Mouse (Mus musculus) thymus, postnatal 4 days (tissue): ENCODE results near the gene Esp6.
"Not testable (repeated sequence)": the region's sequence is repeated elsewhere in the genome, so short reads cannot be mapped to it uniquely, and the experiment has no call there.

Source experiments
- DNase-seq: peaks from one replicate; pipeline ENCODE4 v3.0.0; 2021

Esp6 gene

GRCm38 (mm10) chr17:40561207-40561606 lies at the start of gene Esp6:
Gene Esp6, plus strand, starts transcription at chr17:40561507.
- no peak for DNase-seq

- DNase-seq: no peak
These were observed 41.5 kb upstream of the Esp6 start, which contains the start of gene Esp8 for GRCm38 (mm10) chr17:40519818-40520217. Gene Esp8, plus strand, starts transcription at chr17:40520022.

GRCm38 (mm10) chr17:40529813-40530212 lies 31.5 kb upstream of the Esp6 start:
- no peak for DNase-seq

- no peak for DNase-seq
These were observed 30.2 kb upstream of the Esp6 start for GRCm38 (mm10) chr17:40531147-40531546.

GRCm38 (mm10) chr17:40547005-40547404 lies 14.3 kb upstream of the Esp6 start:
- DNase-seq: not testable (repeated sequence)

GRCm38 (mm10) chr17:40553470-40553869 lies 7.8 kb upstream of the Esp6 start:
- DNase-seq: no peak

GRCm38 (mm10) chr17:40583906-40584305 lies 22.6 kb downstream of the Esp6 start:
- not testable (repeated sequence) for DNase-seq

GRCm38 (mm10) chr17:40591297-40591696 lies 30.0 kb downstream of the Esp6 start:
- DNase-seq: no peak

- DNase-seq: no peak
These were observed 37.0 kb downstream of the Esp6 start, which contains the start of gene Esp4 for GRCm38 (mm10) chr17:40598294-40598693. Gene Esp4, plus strand, starts transcription at chr17:40598594.
